ENCODE assay signal across 8 mouse cellular contexts in genomic region chr5:100415761-100416590, GRCm38 (mm10). TPM values are rescaled to one million over a fixed set of nuclear protein-coding genes. Genes with fewer than 3 reads are reported as not detected.
A peak's percentile ranks its signal among the peaks of the same experiment; 100 is the strongest.
DNase-seq lines count a peak whose midpoint lies in the region; ATAC-seq and TF ChIP-seq lines count a peak whose summit lies in the region.

TSS of gene Sec31a (minus strand) at chr5:100416234.

- peak; percentile 98 for DNase-seq in MEL (ENCODE audit: low read depth, low spot score)
- DNase-seq in cerebellum, adult 2 months: peak; percentile 97 to 98
- DNase-seq in forelimb bud, embryonic 11.5 days (ENCODE audit: low read depth, low spot score): peak; percentile 93
- DNase-seq in layer of hippocampus, adult 9-10 months (ENCODE audit: low spot score): peak; percentile 85
- DNase-seq in ovary, postnatal 10 days (ENCODE audit: low spot score): peak; percentile 87
- DNase-seq in thymus, postnatal 10 days (ENCODE audit: low spot score in 2 of 2): peak; percentile 92 to 98

- peak within 1 kb of the TSS; percentile 87 to 96 for H3K4me3 ChIP-seq in MEL (ENCODE audit: control insufficient read depth in 1 of 2, insufficient read depth in 1 of 2, low read depth in 2 of 2, low read length in 2 of 2)
- peak within 1 kb of the TSS; percentile 95 for H3K4me3 ChIP-seq in cerebellum, adult 2 months (replicated peaks; ENCODE audit: insufficient read depth, low read depth, low read length)
- H3K4me3 ChIP-seq in lung, embryonic 16.5 days (ENCODE audit: low read length): peak within 1 kb of the TSS; percentile 97

- peaks cover 22% of the 10 kb centered on the region for H3K79me2 ChIP-seq in MEL (ENCODE audit: control insufficient read depth, insufficient read depth, low read length, poor library complexity)

- H3K27me3 ChIP-seq in MEL (ENCODE audit: control insufficient read depth in 1 of 2, insufficient read depth in 2 of 2, low read length in 2 of 2): no peaks in the 10 kb centered on the region
- H3K27me3 ChIP-seq in cerebellum, adult 2 months (ENCODE audit: control insufficient read depth, insufficient read depth, low read length): no peaks in the 10 kb centered on the region
- no peaks in the 10 kb centered on the region for H3K27me3 ChIP-seq in lung, embryonic 16.5 days (ENCODE audit: control insufficient read depth, insufficient read depth, low read depth, low read length)

- TF ChIP-seq CTCF in MEL (IDR thresholded peaks at IDR 0.05 in 2 of 3, conservative IDR thresholded peaks at IDR 0.05 in 1 of 3; ENCODE audit: control insufficient read depth in 1 of 3, insufficient read depth in 1 of 3, low read depth in 2 of 3, low read length in 3 of 3, poor library complexity in 1 of 3, severe bottlenecking in 1 of 3): no peak
- TF ChIP-seq CTCF in cerebellum, adult 2 months (IDR thresholded peaks at IDR 0.05; ENCODE audit: borderline replicate concordance, insufficient read depth, low read depth, low read length): no peak

- H3K27ac ChIP-seq in MEL (ENCODE audit: control insufficient read depth, low read depth, low read length): peak within 1 kb of the TSS; percentile 63
- H3K27ac ChIP-seq in cerebellum, adult 2 months (ENCODE audit: insufficient read depth, low read length): peak within 1 kb of the TSS; percentile 22
- peak within 1 kb of the TSS; percentile 93 for H3K27ac ChIP-seq in lung, embryonic 16.5 days (ENCODE audit: low read length)

- peaks cover 0 to 11% of the 10 kb centered on the region in 2 experiments; a peak in 2 of 4 replicates for H3K4me1 ChIP-seq in MEL (ENCODE audit: control insufficient read depth in 1 of 2, insufficient read depth in 2 of 2, low read length in 2 of 2)
- H3K4me1 ChIP-seq in cerebellum, adult 2 months (ENCODE audit: control insufficient read depth, insufficient read depth, low read length): peaks cover 4% of the 10 kb centered on the region; the same call in 1 of the 2 replicates
- H3K4me1 ChIP-seq in lung, embryonic 16.5 days (replicated peaks; ENCODE audit: control insufficient read depth, insufficient read depth, low read length): peaks cover 25% of the 10 kb centered on the region

- peak within 1 kb of the TSS; percentile 79 for H3K9ac ChIP-seq in MEL (ENCODE audit: control insufficient read depth, low read depth, low read length, poor library complexity, severe bottlenecking)
- peak within 1 kb of the TSS; percentile 89 for H3K9ac ChIP-seq in lung, embryonic 16.5 days (ENCODE audit: low read length)

- H3K36me3 ChIP-seq in MEL (ENCODE audit: control insufficient read depth in 1 of 2, insufficient read depth in 2 of 2, low read length in 2 of 2): peaks cover under 1 to 23% of the 10 kb centered on the region in 2 experiments
- H3K36me3 ChIP-seq in lung, embryonic 16.5 days (ENCODE audit: control insufficient read depth, insufficient read depth, low read length): peaks cover 23% of the 10 kb centered on the region

- TF ChIP-seq RAD21 in MEL (IDR thresholded peaks at IDR 0.05; ENCODE audit: low read depth, low read length): no peak

- peak within 1 kb of the TSS; percentile 60 for H3K4me2 ChIP-seq in lung, embryonic 16.5 days (ENCODE audit: low read depth, low read length)

- TF ChIP-seq EP300 in MEL (IDR thresholded peaks at IDR 0.05; ENCODE audit: low read depth in 1 of 2, low read length in 2 of 2): 0 out of 4 replicates have a peak, but pooled peaks of 1 of the 2 experiments have one; percentile 10

- H3K9me3 ChIP-seq in MEL (replicated peaks; ENCODE audit: insufficient read depth, low read length): no peaks in the 10 kb centered on the region
- H3K9me3 ChIP-seq in lung, embryonic 16.5 days (ENCODE audit: control insufficient read depth, low read length): no peaks in the 10 kb centered on the region

- TF ChIP-seq POLR2A in MEL (IDR thresholded peaks at IDR 0.05; ENCODE audit: control insufficient read depth in 1 of 2, insufficient read depth in 1 of 2, low read depth in 1 of 2, low read length in 2 of 2, poor library complexity in 1 of 2): peak; percentile 89
- peak; percentile 77 for TF ChIP-seq POLR2A in cerebellum, adult 2 months (IDR thresholded peaks at IDR 0.05; ENCODE audit: borderline replicate concordance, insufficient read depth, low read length)

- WGBS in cerebellum, adult 2 months: under 1% methylated on average over 72 of the region's 82 CpGs
- under 1% methylated on average over 63 of the region's 82 CpGs for WGBS in lung, embryonic 16.5 days

- peak; percentile 96 to 97 for ATAC-seq in hematopoietic stem cell, adult 5-6 weeks (replicated peaks in 1 of 2; ENCODE audit: insufficient read depth in 1 of 2, low FRiP score in 2 of 2, low TSS enrichment in 1 of 2, low read depth in 1 of 2, poor library complexity in 2 of 2, severe bottlenecking in 2 of 2)
- peak; percentile 98 for ATAC-seq in lung, embryonic 16.5 days (ENCODE audit: low read depth)

TF ChIP-seq in MEL, 35 proteins besides CTCF, POLR2A, EP300 and RAD21:
- peak; percentile 62; the same call in 1 of the 2 replicates for TF ChIP-seq ETS1 (IDR thresholded peaks at IDR 0.05; ENCODE audit: low read depth, low read length)
- TF ChIP-seq CHD2 (IDR thresholded peaks at IDR 0.05; ENCODE audit: low read length): no peak
- no peak for TF ChIP-seq ZKSCAN1 (IDR thresholded peaks at IDR 0.05; ENCODE audit: low read depth, low read length)
- TF ChIP-seq SIN3A (IDR thresholded peaks at IDR 0.05; ENCODE audit: low read length): peak; percentile 78
- TF ChIP-seq MAFK (IDR thresholded peaks at IDR 0.05; ENCODE audit: borderline replicate concordance, low read depth, low read length): no peak
- TF ChIP-seq MYC (IDR thresholded peaks at IDR 0.05; ENCODE audit: low read depth, low read length): peak; percentile 78
- no peak for TF ChIP-seq BHLHE40 (IDR thresholded peaks at IDR 0.05; ENCODE audit: borderline replicate concordance, low read depth, low read length)
- peak; percentile 59; the same call in 1 of the 2 replicates for TF ChIP-seq TBP (IDR thresholded peaks at IDR 0.05; ENCODE audit: low read depth, low read length)
- TF ChIP-seq USF1 (IDR thresholded peaks at IDR 0.05; ENCODE audit: low read depth, low read length): no peak
- peak; percentile 95; the same call in 1 of the 2 replicates for TF ChIP-seq MXI1 (IDR thresholded peaks at IDR 0.05; ENCODE audit: low read depth, low read length)
- 0 out of 2 replicates have a peak, but pooled peaks have one; percentile 28 for TF ChIP-seq RCOR1 (IDR thresholded peaks at IDR 0.05; ENCODE audit: low read depth, low read length)
- TF ChIP-seq ZMIZ1 (IDR thresholded peaks at IDR 0.05; ENCODE audit: low read depth, low read length): peak; percentile 84
- TF ChIP-seq ZNF384 (IDR thresholded peaks at IDR 0.05; ENCODE audit: low read depth, low read length): no peak
- no peak for TF ChIP-seq SMC3 (IDR thresholded peaks at IDR 0.05; ENCODE audit: low read depth, low read length)
- 0 out of 2 replicates have a peak, but pooled peaks have one; percentile 63 for TF ChIP-seq E2F4 (IDR thresholded peaks at IDR 0.05; ENCODE audit: borderline replicate concordance, low read depth, low read length)
- peak; percentile 100 for TF ChIP-seq ELF1 (IDR thresholded peaks at IDR 0.05; ENCODE audit: low read depth, low read length)
- peak; percentile 80 for TF ChIP-seq POLR2AphosphoS2 (IDR thresholded peaks at IDR 0.05; ENCODE audit: low read length)
- TF ChIP-seq POLR2AphosphoS5 (IDR thresholded peaks at IDR 0.05; ENCODE audit: borderline replicate concordance, low read depth, low read length): no peak
- TF ChIP-seq GABPA (IDR thresholded peaks at IDR 0.05; ENCODE audit: low read depth, low read length): no peak
- TF ChIP-seq MEF2A (IDR thresholded peaks at IDR 0.05; ENCODE audit: extremely low read depth, insufficient replicate concordance, low read depth, low read length, poor library complexity, severe bottlenecking): no peak
- TF ChIP-seq NRF1 (IDR thresholded peaks at IDR 0.05; ENCODE audit: insufficient read depth, low read depth, low read length, poor library complexity, severe bottlenecking): 0 out of 2 replicates have a peak, but pooled peaks have one; percentile 13
- peak; percentile 72 for TF ChIP-seq NELFE (IDR thresholded peaks at IDR 0.05; ENCODE audit: low read depth, low read length)
- no peak for TF ChIP-seq USF2 (IDR thresholded peaks at IDR 0.05; ENCODE audit: borderline replicate concordance in 1 of 2, insufficient read depth in 1 of 2, low read depth in 1 of 2, low read length in 2 of 2)
- TF ChIP-seq MAZ (IDR thresholded peaks at IDR 0.05; ENCODE audit: low read depth, low read length): peak; percentile 76; the same call in 1 of the 2 replicates
- peak; percentile 43; the same call in 1 of the 2 replicates for TF ChIP-seq TCF12 (IDR thresholded peaks at IDR 0.05; ENCODE audit: low read depth, low read length)
- TF ChIP-seq ZC3H11A (IDR thresholded peaks at IDR 0.05; ENCODE audit: low read depth, low read length): no peak
- peak; percentile 67; the same call in 1 of the 2 replicates for TF ChIP-seq KAT2A (conservative IDR thresholded peaks at IDR 0.05; ENCODE audit: low read depth, low read length)
- TF ChIP-seq CHD1 (IDR thresholded peaks at IDR 0.05; ENCODE audit: low read depth, low read length): no peak
- peak; percentile 80; the same call in 1 of the 2 replicates for TF ChIP-seq UBTF (IDR thresholded peaks at IDR 0.05; ENCODE audit: borderline replicate concordance, insufficient read depth, low read depth, low read length)
- peak; percentile 77 for TF ChIP-seq MAX (IDR thresholded peaks at IDR 0.05; ENCODE audit: low read length)
- no peak for TF ChIP-seq GATA1 (IDR thresholded peaks at IDR 0.05; ENCODE audit: low read depth, low read length)
- TF ChIP-seq JUND (IDR thresholded peaks at IDR 0.05; ENCODE audit: low read depth, low read length): no peak
- no peak for TF ChIP-seq MYB (IDR thresholded peaks at IDR 0.05; ENCODE audit: low read depth, low read length)
- TF ChIP-seq HCFC1 (IDR thresholded peaks at IDR 0.05; ENCODE audit: low read depth, low read length): peak; percentile 88
- TF ChIP-seq TAL1 (IDR thresholded peaks at IDR 0.05; ENCODE audit: low read length): no peak
TF ChIP-seq in MEL: peak in this region for 18.

RNA-seq across cellular contexts. Expression of gene Sec31a, which starts in this region (rescaled TPM):
- 60.5 and 61.2 TPM in 2 replicates for total RNA-seq in MEL (2012; rRNA removed)
- polyA plus RNA-seq in MEL (2012; ENCODE audit: insufficient read depth in 1 of 2, insufficient read length in 2 of 2, low read depth in 1 of 2, low replicate concordance in 2 of 2, missing spikeins in 1 of 2): 100 to 1,000 TPM in 1 of 2 experiments, not detected in 1; 165 TPM
- polyA plus RNA-seq in cerebellum, adult 2 months (2012; rRNA removed): 117 and 129 TPM in 2 replicates
- 95.9 and 134 TPM in 2 replicates for total RNA-seq in hematopoietic stem cell, adult 5-6 weeks (2017)
- polyA plus RNA-seq in lung, embryonic 16.5 days (2015; fragmentation: Nextera tagmentation; extraction: Ambion mirVana): 156 and 161 TPM in 2 replicates

Comparison
In these comparisons a context has a peak if more than half of its experiments do, and no peak if none do; other contexts are left out.
1. Peak in every context shown above with its lines: DNase-seq, ATAC-seq, H3K4me3 ChIP-seq and H3K27ac ChIP-seq.
2. H3K27ac ChIP-seq: peak in every context shown above with its lines; median percentile 93 in lung, embryonic 16.5 days; 63 in MEL; 22 in cerebellum, adult 2 months.